Mouse (Mus musculus): ENCODE measurements around the gene Tfap2b. TPM values are rescaled to one million over a fixed set of nuclear protein-coding genes. Genes with fewer than 3 reads are reported as not detected.

The Tfap2b gene
- polyA plus RNA-seq, 1 experiment from 2014 or later, result 1.1 TPM

Other genes with a start within 250 kb of the Tfap2b start
- gene Tfap2d, start 105.9 kb upstream of the Tfap2b start, polyA plus RNA-seq (2014; fragmentation: Nextera tagmentation; extraction: Ambion mirVana), result not detected in 2 replicates

All from liver, embryonic 11.5 days (tissue).